Mouse (Mus musculus): ENCODE measurements at regions not wholly inside any gene's neighbourhood (a gene's known extent, or its start where the extent isn't known, plus 50 kb on each side); places are given as distances from the start of the nearest gene placed in this dataset.

DNA sequence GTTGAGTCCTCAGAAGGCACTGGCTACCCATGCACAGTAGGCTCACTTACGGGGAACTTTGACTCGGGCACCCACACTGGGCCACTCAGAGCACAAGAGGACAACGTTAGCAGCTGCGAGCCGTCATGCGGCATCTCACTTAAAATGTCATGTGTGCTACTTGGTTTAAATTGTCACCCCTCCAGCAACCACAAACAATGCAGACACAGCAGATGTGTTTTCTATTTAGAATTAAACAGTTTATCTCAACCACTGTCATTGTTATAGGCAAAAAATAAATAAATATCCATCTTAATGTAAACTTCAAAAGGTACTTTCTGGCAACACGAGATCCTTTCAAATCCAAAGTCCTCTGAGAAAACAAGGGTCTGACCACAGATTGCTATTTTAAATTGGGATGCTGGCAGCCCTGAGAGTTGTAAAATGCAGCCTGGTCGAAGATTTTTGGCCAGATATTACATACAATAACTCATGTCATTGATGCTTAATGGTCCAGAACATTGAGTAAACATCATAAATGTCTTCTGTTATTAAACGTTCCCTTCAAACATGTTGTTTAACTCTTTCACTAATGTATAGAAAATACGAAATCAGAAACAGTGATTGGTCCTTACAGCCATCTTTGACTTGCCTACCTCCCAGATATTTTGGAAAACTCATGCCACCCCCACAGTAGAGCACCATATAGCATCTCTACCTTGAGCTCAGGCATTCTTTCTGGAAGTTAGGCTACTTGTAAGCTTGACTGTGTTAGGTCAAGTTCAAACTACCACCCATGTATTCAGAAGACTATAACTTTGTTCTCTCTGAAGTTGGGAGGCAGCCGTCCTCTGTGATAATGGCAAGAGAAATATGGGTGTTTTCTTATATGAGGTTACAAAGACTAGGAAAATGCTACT is 232.8 kb upstream of the Tcf21 start:
- peak overlapping the region; percentile 55 for H3K27ac ChIP-seq (ENCODE audit: low read length)
- H3K9ac ChIP-seq (replicated peaks; ENCODE audit: low read depth, low read length) = no peak overlapping the region
- WGBS = 51% methylated on average over 11 of the region's 11 CpGs
- no peaks in the 10 kb centered on the region for H3K9me3 ChIP-seq (ENCODE audit: control insufficient read depth, low read depth, low read length)
- H3K4me1 ChIP-seq (ENCODE audit: control insufficient read depth, insufficient read depth, low read length) = peaks cover 5% of the 10 kb centered on the region; the same call in 1 of the 2 replicates
- ATAC-seq (ENCODE audit: insufficient number of reproducible peaks, insufficient read depth, low FRiP score, low read depth) = peak; percentile 56; the same call in 1 of the 2 replicates
- no peaks in the 10 kb centered on the region for H3K27me3 ChIP-seq (ENCODE audit: control insufficient read depth, insufficient read depth, low read length)
- no peak overlapping the region for H3K4me3 ChIP-seq (ENCODE audit: low read depth, low read length)
- no peaks in the 10 kb centered on the region for H3K36me3 ChIP-seq (ENCODE audit: control insufficient read depth, insufficient read depth, low read length)
- no peak overlapping the region for H3K4me2 ChIP-seq (replicated peaks; ENCODE audit: low read depth, low read length)

- Histone ChIP-seq H3K4me2 (replicated peaks; ENCODE audit: low read depth, low read length) (no peak overlapping the region), H3K4me1 (ENCODE audit: control insufficient read depth, insufficient read depth, low read length) (no peaks in the 10 kb centered on the region), H3K36me3 (ENCODE audit: control insufficient read depth, insufficient read depth, low read length) (no peaks in the 10 kb centered on the region), H3K27ac (ENCODE audit: low read length) (no peak overlapping the region), H3K9me3 (ENCODE audit: control insufficient read depth, low read depth, low read length) (no peaks in the 10 kb centered on the region), H3K9ac (replicated peaks; ENCODE audit: low read depth, low read length) (no peak overlapping the region), H3K4me3 (ENCODE audit: low read depth, low read length) (no peak overlapping the region), H3K27me3 (ENCODE audit: control insufficient read depth, insufficient read depth, low read length) (no peaks in the 10 kb centered on the region)
- WGBS = 73% methylated on average over 3 of the region's 3 CpGs
- no peak for ATAC-seq (ENCODE audit: insufficient number of reproducible peaks, insufficient read depth, low FRiP score, low read depth)
Measured at GRCm38 (mm10) chr10:23044466-23044865, 224.5 kb upstream of the Tcf21 start.

DNA sequence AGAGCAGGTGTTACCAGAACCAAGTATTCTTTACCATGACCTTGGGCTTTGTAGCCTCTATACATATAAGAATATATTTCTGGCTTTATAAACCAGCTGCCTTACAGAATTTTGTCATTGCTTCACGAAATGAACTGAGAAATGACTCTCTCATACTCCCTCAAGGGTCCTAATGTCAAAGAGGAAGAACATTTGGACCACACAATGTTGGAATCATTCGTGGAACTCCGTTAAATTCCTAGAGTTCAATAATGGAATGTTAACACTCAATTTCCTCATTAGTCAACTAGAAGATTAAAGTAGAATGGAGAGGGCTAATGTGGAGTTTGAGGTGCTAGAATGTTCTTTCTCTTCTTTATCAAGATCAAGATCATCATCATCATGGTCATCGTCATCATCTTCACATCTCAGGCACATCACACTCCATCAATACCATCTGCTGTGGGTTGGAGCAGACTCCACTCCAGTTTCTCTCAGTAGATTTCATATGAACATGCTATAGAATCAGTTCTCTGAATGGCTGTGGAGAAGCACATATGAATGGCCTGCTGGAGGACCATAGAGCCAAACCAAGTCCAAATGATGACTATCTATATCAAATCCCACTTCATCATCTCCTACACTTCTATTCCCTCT is 211.6 kb upstream of the Tcf21 start:
- Histone ChIP-seq H3K36me3 (ENCODE audit: control insufficient read depth, insufficient read depth, low read length) (no peaks in the 10 kb centered on the region), H3K9ac (replicated peaks; ENCODE audit: low read depth, low read length) (no peak overlapping the region), H3K4me1 (ENCODE audit: control insufficient read depth, insufficient read depth, low read length) (no peaks in the 10 kb centered on the region), H3K4me2 (replicated peaks; ENCODE audit: low read depth, low read length) (no peak overlapping the region), H3K9me3 (ENCODE audit: control insufficient read depth, low read depth, low read length) (no peaks in the 10 kb centered on the region), H3K27me3 (ENCODE audit: control insufficient read depth, insufficient read depth, low read length) (no peaks in the 10 kb centered on the region), H3K4me3 (ENCODE audit: low read depth, low read length) (no peak overlapping the region), H3K27ac (ENCODE audit: low read length) (no peak overlapping the region)
- no peak for ATAC-seq (ENCODE audit: insufficient number of reproducible peaks, insufficient read depth, low FRiP score, low read depth)
- WGBS = 74% methylated on average over 4 of the region's 4 CpGs

GRCm38 (mm10) chr10:23027961-23028360 is 208.0 kb upstream of the Tcf21 start:
- no peak overlapping the region for H3K4me3 ChIP-seq (ENCODE audit: low read depth, low read length)
- H3K27ac ChIP-seq (ENCODE audit: low read length) = no peak overlapping the region
- H3K9me3 ChIP-seq (ENCODE audit: control insufficient read depth, low read depth, low read length) = no peaks in the 10 kb centered on the region
- H3K4me2 ChIP-seq (replicated peaks; ENCODE audit: low read depth, low read length) = no peak overlapping the region
- 72% methylated on average over 4 of the region's 4 CpGs for WGBS
- no peak overlapping the region for H3K9ac ChIP-seq (replicated peaks; ENCODE audit: low read depth, low read length)
- H3K27me3 ChIP-seq (ENCODE audit: control insufficient read depth, insufficient read depth, low read length) = no peaks in the 10 kb centered on the region
- no peak for ATAC-seq (ENCODE audit: insufficient number of reproducible peaks, insufficient read depth, low FRiP score, low read depth)
- no peaks in the 10 kb centered on the region for H3K36me3 ChIP-seq (ENCODE audit: control insufficient read depth, insufficient read depth, low read length)
- no peaks in the 10 kb centered on the region for H3K4me1 ChIP-seq (ENCODE audit: control insufficient read depth, insufficient read depth, low read length)

DNA sequence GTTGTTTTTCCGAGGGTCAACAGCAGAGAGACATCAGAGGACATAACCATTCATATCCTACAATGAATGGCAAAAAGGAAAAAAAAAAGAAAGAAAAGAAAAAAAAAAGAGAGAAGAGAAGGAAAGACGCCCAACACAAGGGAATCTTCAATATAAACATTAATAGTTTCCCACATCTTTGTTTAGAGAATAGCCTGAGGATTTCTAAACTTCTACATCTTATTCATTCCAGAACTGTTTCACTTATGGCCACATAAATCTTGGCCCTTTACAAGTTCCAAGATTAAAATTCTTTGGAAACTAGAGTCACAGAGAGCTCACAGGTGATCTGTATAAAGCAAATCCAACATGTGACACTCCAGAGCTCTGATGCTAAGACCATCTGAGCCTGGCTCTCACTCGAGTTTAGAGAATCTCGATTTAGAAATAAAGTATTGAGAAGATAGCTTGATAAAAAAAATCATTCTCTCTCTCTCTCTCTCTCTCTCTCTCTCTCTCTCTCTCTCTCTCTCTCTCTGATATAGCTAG is 197.2 kb upstream of the Tcf21 start:
- H3K27me3 ChIP-seq (ENCODE audit: control insufficient read depth, insufficient read depth, low read length) = no peaks in the 10 kb centered on the region
- WGBS = 31% methylated on average over 4 of the region's 4 CpGs
- H3K27ac ChIP-seq (ENCODE audit: low read length) = peak overlapping the region; percentile 88; the same call in 1 of the 2 replicates
- no peaks in the 10 kb centered on the region for H3K36me3 ChIP-seq (ENCODE audit: control insufficient read depth, insufficient read depth, low read length)
- H3K9ac ChIP-seq (replicated peaks; ENCODE audit: low read depth, low read length) = no peak overlapping the region
- H3K4me2 ChIP-seq (replicated peaks; ENCODE audit: low read depth, low read length) = no peak overlapping the region
- no peak overlapping the region for H3K4me3 ChIP-seq (ENCODE audit: low read depth, low read length)
- H3K9me3 ChIP-seq (ENCODE audit: control insufficient read depth, low read depth, low read length) = no peaks in the 10 kb centered on the region
- H3K4me1 ChIP-seq (ENCODE audit: control insufficient read depth, insufficient read depth, low read length) = peaks cover 9% of the 10 kb centered on the region
- ATAC-seq (ENCODE audit: insufficient number of reproducible peaks, insufficient read depth, low FRiP score, low read depth) = peak; percentile 49; the same call in 1 of the 2 replicates

DNA sequence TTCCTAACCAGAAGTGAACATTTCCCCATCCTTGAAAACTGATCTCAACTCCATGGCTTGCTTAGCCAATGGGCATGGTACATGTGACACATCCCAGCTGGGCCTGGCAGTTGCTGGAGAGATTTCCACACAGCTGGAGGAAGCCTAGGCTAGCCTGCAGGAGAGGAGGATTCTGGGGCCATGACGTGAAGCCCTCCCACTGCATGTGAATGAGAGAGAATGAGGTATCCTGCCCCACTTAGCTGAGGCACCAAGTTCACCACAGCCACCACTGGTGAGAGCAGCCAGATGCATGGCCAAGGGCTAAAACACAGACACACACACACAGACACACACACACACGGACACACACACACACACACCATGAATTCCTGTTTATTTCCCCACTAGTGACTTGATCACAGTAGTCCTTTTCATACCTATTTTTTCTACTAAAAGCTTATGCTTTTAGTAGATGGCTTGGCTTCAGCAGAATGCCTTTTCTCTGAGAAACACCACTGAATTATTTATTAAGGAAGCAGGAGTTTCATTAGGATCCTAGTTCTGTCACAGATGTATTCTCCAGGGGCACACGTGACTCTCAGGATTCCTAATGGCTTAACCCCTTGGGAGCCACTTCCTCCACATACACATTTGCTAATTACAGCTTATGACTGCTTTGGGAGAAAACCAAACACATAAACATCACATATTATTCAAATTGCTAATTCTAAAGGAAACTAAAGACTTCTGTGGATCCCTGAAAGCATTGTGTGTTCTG is 196.1 kb upstream of the Tcf21 start:
- Histone ChIP-seq H3K27ac (ENCODE audit: low read length) (peak overlapping the region; percentile 88), H3K4me1 (ENCODE audit: control insufficient read depth, insufficient read depth, low read length) (peaks cover 9% of the 10 kb centered on the region), H3K27me3 (ENCODE audit: control insufficient read depth, insufficient read depth, low read length) (no peaks in the 10 kb centered on the region), H3K36me3 (ENCODE audit: control insufficient read depth, insufficient read depth, low read length) (no peaks in the 10 kb centered on the region), H3K9me3 (ENCODE audit: control insufficient read depth, low read depth, low read length) (no peaks in the 10 kb centered on the region), H3K4me2 (replicated peaks; ENCODE audit: low read depth, low read length) (no peak overlapping the region), H3K9ac (replicated peaks; ENCODE audit: low read depth, low read length) (no peak overlapping the region), H3K4me3 (ENCODE audit: low read depth, low read length) (no peak overlapping the region)
- 39% methylated on average over 3 of the region's 3 CpGs for WGBS
- ATAC-seq (ENCODE audit: insufficient number of reproducible peaks, insufficient read depth, low FRiP score, low read depth) = no peak

DNA sequence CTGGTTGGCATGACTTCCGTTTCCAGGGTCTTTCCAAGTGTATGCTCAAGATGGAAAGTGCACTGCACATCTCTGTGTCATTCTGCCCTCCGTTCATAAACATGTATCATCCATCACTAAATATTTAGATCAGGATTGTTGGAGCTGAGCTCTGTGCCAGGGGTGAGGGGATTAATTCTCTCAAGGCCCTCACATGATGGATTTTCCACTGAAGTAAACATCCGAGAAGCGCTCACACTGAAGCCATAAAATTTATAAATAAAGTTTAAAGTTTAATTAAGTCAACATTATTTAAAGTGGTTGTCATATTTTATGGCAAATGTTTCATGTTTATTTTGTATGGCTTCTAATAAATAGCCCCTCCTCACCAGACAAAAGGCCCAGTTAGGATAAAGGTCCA is 190.7 kb upstream of the Tcf21 start:
- Histone ChIP-seq H3K27me3 (ENCODE audit: control insufficient read depth, insufficient read depth, low read length) (no peaks in the 10 kb centered on the region), H3K4me2 (replicated peaks; ENCODE audit: low read depth, low read length) (no peak overlapping the region), H3K36me3 (ENCODE audit: control insufficient read depth, insufficient read depth, low read length) (no peaks in the 10 kb centered on the region), H3K9ac (replicated peaks; ENCODE audit: low read depth, low read length) (no peak overlapping the region), H3K4me3 (ENCODE audit: low read depth, low read length) (no peak overlapping the region), H3K27ac (ENCODE audit: low read length) (no peak overlapping the region), H3K4me1 (ENCODE audit: control insufficient read depth, insufficient read depth, low read length) (peaks cover 1% of the 10 kb centered on the region), H3K9me3 (ENCODE audit: control insufficient read depth, low read depth, low read length) (no peaks in the 10 kb centered on the region)
- ATAC-seq (ENCODE audit: insufficient number of reproducible peaks, insufficient read depth, low FRiP score, low read depth) = peak; percentile 53; the same call in 1 of the 2 replicates
- 47% methylated on average over 4 of the region's 4 CpGs for WGBS

GRCm38 (mm10) chr10:23010201-23010600 is 190.2 kb upstream of the Tcf21 start:
- peak overlapping the region; percentile 13; the same call in 1 of the 2 replicates for H3K27ac ChIP-seq (ENCODE audit: low read length)
- no peaks in the 10 kb centered on the region for H3K27me3 ChIP-seq (ENCODE audit: control insufficient read depth, insufficient read depth, low read length)
- no peaks in the 10 kb centered on the region for H3K4me1 ChIP-seq (ENCODE audit: control insufficient read depth, insufficient read depth, low read length)
- no peak for ATAC-seq (ENCODE audit: insufficient number of reproducible peaks, insufficient read depth, low FRiP score, low read depth)
- no peak overlapping the region for H3K9ac ChIP-seq (replicated peaks; ENCODE audit: low read depth, low read length)
- no peak overlapping the region for H3K4me2 ChIP-seq (replicated peaks; ENCODE audit: low read depth, low read length)
- H3K4me3 ChIP-seq (ENCODE audit: low read depth, low read length) = no peak overlapping the region
- 24% methylated on average over 2 of the region's 2 CpGs for WGBS
- H3K9me3 ChIP-seq (ENCODE audit: control insufficient read depth, low read depth, low read length) = no peaks in the 10 kb centered on the region
- H3K36me3 ChIP-seq (ENCODE audit: control insufficient read depth, insufficient read depth, low read length) = no peaks in the 10 kb centered on the region
